8 mouse cellular contexts compared by ENCODE assay signal in the genomic region with DNA sequence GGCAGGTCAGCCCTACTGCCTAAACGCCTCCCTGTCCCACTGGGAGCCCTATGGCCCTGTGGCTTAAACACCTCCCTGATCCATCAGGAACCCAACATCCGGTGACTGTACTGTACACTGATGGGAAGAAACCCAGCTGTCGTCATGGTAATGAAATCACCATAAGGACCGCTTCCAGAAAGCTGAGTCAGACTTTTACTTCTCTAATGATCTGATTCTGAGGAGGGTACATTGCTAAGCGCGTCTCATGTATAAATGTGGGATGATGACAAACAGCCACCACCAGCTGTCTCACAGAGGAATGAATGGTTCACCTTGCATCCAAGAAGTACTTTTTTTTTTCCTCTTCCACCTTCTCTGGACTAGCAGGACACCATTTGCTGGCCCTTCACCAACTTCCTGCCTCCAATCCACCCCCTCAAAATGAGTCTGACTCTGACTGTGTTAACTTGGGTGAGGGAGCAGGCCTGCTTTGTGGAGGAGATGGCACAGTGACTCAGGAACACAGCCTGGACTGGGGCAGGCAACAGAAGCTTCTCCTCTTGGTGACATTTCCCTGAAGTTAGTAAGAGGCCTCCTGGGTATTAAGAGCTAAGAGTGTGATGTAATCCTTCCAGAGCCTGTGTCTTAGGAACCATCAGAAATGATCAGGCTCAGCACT. TPM values are rescaled to one million over a fixed set of nuclear protein-coding genes. Genes with fewer than 3 reads are reported as not detected.
DNase-seq lines count a peak whose midpoint lies in the region; ATAC-seq and TF ChIP-seq lines count a peak whose summit lies in the region.

No protein-coding gene starts in this region.

- intact Hi-C loops in left cerebral cortex, postnatal 4 days (cut with DNase I) = no loop called here

- POLR2A ChIA-PET in Patski (lab: Charles Lee) = interaction anchor here (0.8 to 5.9 kb wide), 6 partner anchors 11 to 39 kb away, joined by 3 to 54 read pairs (median 4); no protein-coding TSS in a partner anchor

- peak overlapping the region; percentile 87 for H3K27ac ChIP-seq in forebrain, embryonic 15.5 days (replicated peaks)
- peak overlapping the region; percentile 89; the same call in 1 of the 2 replicates for H3K27ac ChIP-seq in hindbrain, postnatal 0 days
- peak overlapping the region; percentile 98 for H3K27ac ChIP-seq in lung, embryonic 16.5 days (ENCODE audit: low read length)
- H3K27ac ChIP-seq in stomach, embryonic 16.5 days (ENCODE audit: low read length) = peak overlapping the region; percentile 99

- no peak for TF ChIP-seq CTCF in Patski (IDR thresholded peaks at IDR 0.05)
- no peak for TF ChIP-seq CTCF in hindbrain, postnatal 0 days (IDR thresholded peaks at IDR 0.05; ENCODE audit: low read depth)

- 46% methylated on average over 6 of the region's 6 CpGs for WGBS in forebrain, embryonic 15.5 days
- 40% methylated on average over 6 of the region's 6 CpGs for WGBS in hindbrain, postnatal 0 days
- 50% methylated on average over 6 of the region's 6 CpGs for WGBS in lung, embryonic 16.5 days
- WGBS in stomach, embryonic 16.5 days = 38% methylated on average over 6 of the region's 6 CpGs

- peak; percentile 76 for DNase-seq in left cerebral cortex, adult 18-20 months (ENCODE audit: low spot score in 2 of 2)
- no peak for DNase-seq in left cerebral cortex, postnatal 4 days
- DNase-seq in Patski (ENCODE audit: low read depth, low spot score) = no peak
- DNase-seq in hindbrain, postnatal 0 days (ENCODE audit: low spot score) = peak; percentile 39
- no peak for DNase-seq in thymus, postnatal 10 days (ENCODE audit: low spot score in 2 of 2)

- ATAC-seq in Patski = peak; percentile 51
- ATAC-seq in forebrain, embryonic 15.5 days (replicated peaks) = no peak
- no peak for ATAC-seq in hindbrain, postnatal 0 days
- peak; percentile 34; the same call in 1 of the 2 replicates for ATAC-seq in lung, embryonic 16.5 days (ENCODE audit: low read depth)
- peak; percentile 30; the same call in 1 of the 2 replicates for ATAC-seq in stomach, embryonic 16.5 days (ENCODE audit: insufficient read depth, low FRiP score)

- CTCF ChIA-PET in Patski (lab: Charles Lee) = interaction anchor here (0.8 to 2.5 kb wide), 7 partner anchors 12 to 36 kb away, joined by 3 to 10 read pairs (median 4); no protein-coding TSS in a partner anchor

- in situ Hi-C loops in Patski (cut with MboI; ENCODE audit: low pct_unique_long_range_greater_than_20kb) = no loop called here

- no peaks in the 10 kb centered on the region for H3K27me3 ChIP-seq in Patski
- H3K27me3 ChIP-seq in forebrain, embryonic 15.5 days = no peaks in the 10 kb centered on the region
- no peaks in the 10 kb centered on the region for H3K27me3 ChIP-seq in hindbrain, postnatal 0 days (ENCODE audit: insufficient read depth, low read length)
- H3K27me3 ChIP-seq in lung, embryonic 16.5 days (ENCODE audit: control insufficient read depth, insufficient read depth, low read depth, low read length) = no peaks in the 10 kb centered on the region
- no peaks in the 10 kb centered on the region for H3K27me3 ChIP-seq in stomach, embryonic 16.5 days (ENCODE audit: control insufficient read depth, insufficient read depth, low read length)

- peaks cover 2% of the 10 kb centered on the region; the same call in 1 of the 2 replicates for H3K36me3 ChIP-seq in forebrain, embryonic 15.5 days
- H3K36me3 ChIP-seq in hindbrain, postnatal 0 days (ENCODE audit: insufficient read depth, low read length) = peaks cover 4% of the 10 kb centered on the region; the same call in 1 of the 2 replicates
- H3K36me3 ChIP-seq in lung, embryonic 16.5 days (ENCODE audit: control insufficient read depth, insufficient read depth, low read length) = 0 out of 2 replicates have a peak, but pooled peaks cover 2% of the 10 kb centered on the region
- no peaks in the 10 kb centered on the region for H3K36me3 ChIP-seq in stomach, embryonic 16.5 days (ENCODE audit: control insufficient read depth, insufficient read depth, low read length)

- no peak overlapping the region for H3K9ac ChIP-seq in forebrain, embryonic 15.5 days (replicated peaks)
- no peak overlapping the region for H3K9ac ChIP-seq in hindbrain, postnatal 0 days (replicated peaks; ENCODE audit: low read length)
- H3K9ac ChIP-seq in lung, embryonic 16.5 days (ENCODE audit: low read length) = 0 out of 2 replicates have a peak overlapping the region, but pooled peaks have one; percentile 17
- peak overlapping the region; percentile 43; the same call in 1 of the 2 replicates for H3K9ac ChIP-seq in stomach, embryonic 16.5 days (ENCODE audit: low read length)

- no peak overlapping the region for H3K4me3 ChIP-seq in forebrain, embryonic 15.5 days
- no peak overlapping the region for H3K4me3 ChIP-seq in hindbrain, postnatal 0 days (ENCODE audit: low read length)
- H3K4me3 ChIP-seq in lung, embryonic 16.5 days (ENCODE audit: low read length) = no peak overlapping the region
- H3K4me3 ChIP-seq in stomach, embryonic 16.5 days (replicated peaks; ENCODE audit: low read length) = no peak overlapping the region

- peaks cover 73% of the 10 kb centered on the region for H3K4me1 ChIP-seq in forebrain, embryonic 15.5 days
- peaks cover 54% of the 10 kb centered on the region for H3K4me1 ChIP-seq in hindbrain, postnatal 0 days (ENCODE audit: insufficient read depth, low read length)
- H3K4me1 ChIP-seq in lung, embryonic 16.5 days (replicated peaks; ENCODE audit: control insufficient read depth, insufficient read depth, low read length) = peaks cover 78% of the 10 kb centered on the region
- peaks cover 85% of the 10 kb centered on the region for H3K4me1 ChIP-seq in stomach, embryonic 16.5 days (ENCODE audit: control insufficient read depth, insufficient read depth, low read length)

- H3K9me3 ChIP-seq in forebrain, embryonic 15.5 days = no peaks in the 10 kb centered on the region
- no peaks in the 10 kb centered on the region for H3K9me3 ChIP-seq in hindbrain, postnatal 0 days (ENCODE audit: low read length)
- no peaks in the 10 kb centered on the region for H3K9me3 ChIP-seq in lung, embryonic 16.5 days (ENCODE audit: control insufficient read depth, low read length)
- no peaks in the 10 kb centered on the region for H3K9me3 ChIP-seq in stomach, embryonic 16.5 days (replicated peaks; ENCODE audit: control insufficient read depth, low read length)

- no peak overlapping the region for H3K4me2 ChIP-seq in forebrain, embryonic 15.5 days (replicated peaks)
- no peak overlapping the region for H3K4me2 ChIP-seq in hindbrain, postnatal 0 days (ENCODE audit: low read depth, low read length)
- no peak overlapping the region for H3K4me2 ChIP-seq in lung, embryonic 16.5 days (ENCODE audit: low read depth, low read length)
- H3K4me2 ChIP-seq in stomach, embryonic 16.5 days (ENCODE audit: low read depth, low read length) = 0 out of 2 replicates have a peak overlapping the region, but pooled peaks have one; percentile 9

RNA-seq across cellular contexts. Expression of a gene that starts 43.0 kb away (rescaled TPM):
- 100 to 1,000 TPM; 150 to 151 TPM for total RNA-seq in left cerebral cortex, adult 18-20 months (2021)
- 100 to 1,000 TPM; 118 to 120 TPM for total RNA-seq in left cerebral cortex, postnatal 4 days (2021)
- 98.3 TPM for polyA plus RNA-seq in Patski (2021)
- 81.0 and 85.9 TPM in 2 replicates for polyA plus RNA-seq in forebrain, embryonic 15.5 days (2015; fragmentation: Nextera tagmentation; extraction: Ambion mirVana)
- total RNA-seq in hindbrain, postnatal 0 days (2014; rRNA removed) = 46.6 and 46.8 TPM in 2 replicates
- polyA plus RNA-seq in hindbrain, postnatal 0 days (2015; fragmentation: Nextera tagmentation; extraction: Ambion mirVana) = 53.0 and 56.9 TPM in 2 replicates
- polyA plus RNA-seq in lung, embryonic 16.5 days (2015; fragmentation: Nextera tagmentation; extraction: Ambion mirVana) = 40.6 and 48.7 TPM in 2 replicates
- polyA plus RNA-seq in stomach, embryonic 16.5 days (2015; fragmentation: Nextera tagmentation; extraction: Ambion mirVana) = 45.1 and 45.3 TPM in 2 replicates

Comparison
In these comparisons a context has a peak if more than half of its experiments do, and no peak if none do; other contexts are left out.
1. DNase-seq: peak in left cerebral cortex, adult 18-20 months (2 of 2) and hindbrain, postnatal 0 days (single experiment); none in left cerebral cortex, postnatal 4 days (single experiment), Patski (single experiment) and thymus, postnatal 10 days (0 of 2).
2. ATAC-seq: peak in Patski (single experiment), lung, embryonic 16.5 days (single experiment) and stomach, embryonic 16.5 days (single experiment); none in forebrain, embryonic 15.5 days (single experiment) and hindbrain, postnatal 0 days (single experiment).
3. H3K9ac ChIP-seq: peak in lung, embryonic 16.5 days (single experiment) and stomach, embryonic 16.5 days (single experiment); none in forebrain, embryonic 15.5 days (single experiment) and hindbrain, postnatal 0 days (single experiment).
4. Peak in every context shown above with its lines, with median percentiles within 50 percentile points of each other: H3K27ac ChIP-seq.